Mouse (Mus musculus) kidney, adult 11 months (tissue): ENCODE data around the gene Lsm10.
A peak's percentile ranks its signal among the peaks of the same experiment; 100 is the strongest.
"Not testable (repeated sequence)": the region's sequence is repeated elsewhere in the genome, so short reads cannot be mapped to it uniquely, and the experiment has no call there.

Source experiments
- DNase-seq: peaks from one replicate; pipeline ENCODE4 v3.0.0; 2022

The Lsm10 gene

GRCm38 (mm10) chr4:126096464-126097111 is at the start of gene Lsm10:
Gene Lsm10, plus strand, starts transcription at chr4:126096623.
- DNase-seq = peak; percentile 97

- DNase-seq = peak; percentile 85
Measured at GRCm38 (mm10) chr4:126046851-126047585, 49.4 kb upstream of the Lsm10 start, which contains the start of gene Mrps15. Gene Mrps15, plus strand, starts transcription at chr4:126046925.

- no peak for DNase-seq
Measured at GRCm38 (mm10) chr4:126051617-126052016, 44.8 kb upstream of the Lsm10 start.

- no peak for DNase-seq
Measured at GRCm38 (mm10) chr4:126057207-126058133, 39.0 kb upstream of the Lsm10 start.

- DNase-seq = peak; percentile 93
Measured at GRCm38 (mm10) chr4:126058134-126058996, 38.1 kb upstream of the Lsm10 start, which contains the start of gene Oscp1. Gene Oscp1, plus strand, starts transcription at chr4:126058565.

- no peak for DNase-seq
Measured at GRCm38 (mm10) chr4:126058997-126059362, 37.4 kb upstream of the Lsm10 start.

GRCm38 (mm10) chr4:126062856-126063255 is 33.6 kb upstream of the Lsm10 start:
- DNase-seq = no peak

- no peak for DNase-seq
Measured at GRCm38 (mm10) chr4:126065241-126065640, 31.2 kb upstream of the Lsm10 start.

- DNase-seq = no peak
Measured at GRCm38 (mm10) chr4:126067401-126068077, 28.9 kb upstream of the Lsm10 start.

GRCm38 (mm10) chr4:126068842-126069241 is 27.6 kb upstream of the Lsm10 start:
- DNase-seq = no peak

GRCm38 (mm10) chr4:126077833-126078232 is 18.6 kb upstream of the Lsm10 start:
- no peak for DNase-seq

GRCm38 (mm10) chr4:126079266-126079665 is 17.2 kb upstream of the Lsm10 start:
- DNase-seq = no peak

GRCm38 (mm10) chr4:126081601-126082000 is 14.8 kb upstream of the Lsm10 start:
- no peak for DNase-seq

GRCm38 (mm10) chr4:126083021-126083420 is 13.4 kb upstream of the Lsm10 start:
- no peak for DNase-seq

GRCm38 (mm10) chr4:126084382-126084781 is 12.0 kb upstream of the Lsm10 start:
- no peak for DNase-seq

GRCm38 (mm10) chr4:126085996-126086576 is 10.3 kb upstream of the Lsm10 start:
- peak; percentile 79 for DNase-seq

- DNase-seq = peak; percentile 48
Measured at GRCm38 (mm10) chr4:126090101-126090847, 6.1 kb upstream of the Lsm10 start.

- no peak for DNase-seq
Measured at GRCm38 (mm10) chr4:126090848-126091124, 5.6 kb upstream of the Lsm10 start.

GRCm38 (mm10) chr4:126091873-126092272 is 4.5 kb upstream of the Lsm10 start:
- DNase-seq = no peak

GRCm38 (mm10) chr4:126095622-126096430 is 597 bp upstream of the Lsm10 start:
- DNase-seq = not testable (repeated sequence)
